Mouse (Mus musculus) central nervous system, embryonic 14 days (tissue): ENCODE measurements around the gene Mri1. TPM values are rescaled to one million over a fixed set of nuclear protein-coding genes. Genes with fewer than 3 reads are reported as not detected.

Experiments used
- polyA plus RNA-seq: library from polyadenylated mRNA; depleted of rRNA; stranded (reverse); fragments of >200 nt; gene quantifications from 2 replicates; pipeline ENCODE4 v1.2.3, GENCODE M21; 2012; rRNA removed

Mri1 gene
- 36.9 and 41.9 TPM in 2 replicates for polyA plus RNA-seq

GRCm38 (mm10) chr8:84256822-84257610, at the start of gene Mri1:
Gene Mri1 (minus strand): TSS chr8:84257326.

GRCm38 (mm10) chr8:84269950-84270773, 13.0 kb upstream of the Mri1 start, which contains the start of gene Ccdc130:
Gene Ccdc130 (minus strand): TSS chr8:84270380.

GRCm38 (mm10) chr8:84249257-84250170, 7.6 kb downstream of the Mri1 start, which contains the start of gene D8Ertd738e:
Gene D8Ertd738e (minus strand): TSS chr8:84249719.

GRCm38 (mm10) chr8:84236998-84237473, 20.1 kb downstream of the Mri1 start, which contains the start of gene Zswim4:
Gene Zswim4 (minus strand): TSS chr8:84237055.

Other genes starting within 250 kb of the Mri1 start
- 0.12 and 0.15 TPM in 2 replicates for gene 2210011C24Rik, start 245.2 kb downstream of the Mri1 start, polyA plus RNA-seq
- 3.1 and 4.9 TPM in 2 replicates for gene Palm3, start 235.9 kb downstream of the Mri1 start, polyA plus RNA-seq
- 0.50 and 0.90 TPM in 2 replicates for gene Il27ra, start 214.7 kb downstream of the Mri1 start, polyA plus RNA-seq
- gene Rln3, start 212.3 kb downstream of the Mri1 start, polyA plus RNA-seq: 0.10 and 0.39 TPM in 2 replicates
- gene Gm10643, start 192.2 kb downstream of the Mri1 start, polyA plus RNA-seq: 2.6 TPM in 2 replicates
- gene Rfx1, start 190.5 kb downstream of the Mri1 start, polyA plus RNA-seq: 30.3 and 36.4 TPM in 2 replicates
- gene Dcaf15, start 152.6 kb downstream of the Mri1 start, polyA plus RNA-seq: 110 and 117 TPM in 2 replicates
- gene Podnl1, start 131.3 kb downstream of the Mri1 start, polyA plus RNA-seq: 0.18 and 0.85 TPM in 2 replicates
- 40.1 and 44.7 TPM in 2 replicates for gene Cc2d1a, start 109.4 kb downstream of the Mri1 start, polyA plus RNA-seq
- 2.1 and 2.6 TPM in 2 replicates for gene 4930432K21Rik, start 109.3 kb downstream of the Mri1 start, polyA plus RNA-seq
- gene Nanos3, start 72.1 kb downstream of the Mri1 start, polyA plus RNA-seq: 7.3 and 8.5 TPM in 2 replicates
- 46.8 and 54.4 TPM in 2 replicates for gene Zswim4, start 20.3 kb downstream of the Mri1 start, polyA plus RNA-seq
- gene D8Ertd738e, start 7.6 kb downstream of the Mri1 start, polyA plus RNA-seq: 236 and 241 TPM in 2 replicates
- 49.7 and 56.7 TPM in 2 replicates for gene Ccdc130, start 13.1 kb upstream of the Mri1 start, polyA plus RNA-seq
- 44.1 and 52.9 TPM in 2 replicates for gene Cacna1a, start 131.1 kb upstream of the Mri1 start, polyA plus RNA-seq